ENCODE assay signal across 9 mouse cellular contexts in the genomic region with DNA sequence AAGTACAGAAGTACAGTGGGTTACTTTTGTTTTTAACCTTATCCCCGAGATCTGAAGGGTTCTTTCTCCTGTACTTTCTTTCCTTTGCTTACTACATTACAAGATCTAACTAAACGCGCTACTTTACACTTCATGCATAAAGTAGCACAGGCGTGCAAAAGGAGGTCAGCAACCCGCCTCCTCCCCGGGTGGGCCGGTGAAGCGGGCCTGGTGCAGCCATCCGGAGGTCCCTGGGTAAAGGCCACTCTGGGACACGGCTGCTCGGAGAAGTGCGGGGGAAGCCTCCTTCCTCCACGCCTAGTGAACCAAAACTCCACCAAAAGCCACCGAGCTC. TPM values are rescaled to one million over a fixed set of nuclear protein-coding genes. Genes with fewer than 3 reads are reported as not detected.
DNase-seq lines count a peak whose midpoint lies in the region; ATAC-seq and TF ChIP-seq lines count a peak whose summit lies in the region.
"Had no signal": no experiment of that assay in that cellular context is flagged by ENCODE, and none has a peak within 500 bp of the region (broad histone marks: within the 10 kb centered on the region; RNA-seq: fewer than 3 reads in every experiment).

No protein-coding gene starts in this region.

- no peak for TF ChIP-seq POLR2A in kidney, adult 2 months (IDR thresholded peaks at IDR 0.05; ENCODE audit: low read depth, low read length)

- peak overlapping the region; percentile 66 for H3K4me2 ChIP-seq in hindbrain, embryonic 13.5 days
- H3K4me2 ChIP-seq in midbrain, embryonic 13.5 days (replicated peaks): peak overlapping the region; percentile 68

- no peaks in the 10 kb centered on the region for H3K9me3 ChIP-seq in hindbrain, embryonic 13.5 days
- H3K9me3 ChIP-seq in midbrain, embryonic 13.5 days: no peaks in the 10 kb centered on the region

- WGBS in kidney, adult 2 months: 0% methylated on average over 14 of the region's 14 CpGs
- 1% methylated on average over 14 of the region's 14 CpGs for WGBS in hindbrain, embryonic 13.5 days
- under 1% methylated on average over 14 of the region's 14 CpGs for WGBS in midbrain, embryonic 13.5 days

- peak overlapping the region; percentile 96 for H3K27ac ChIP-seq in kidney, adult 2 months (ENCODE audit: insufficient read depth, low read depth, low read length)
- peak overlapping the region; percentile 96 for H3K27ac ChIP-seq in hindbrain, embryonic 13.5 days
- H3K27ac ChIP-seq in midbrain, embryonic 13.5 days: peak overlapping the region; percentile 94

- H3K27me3 ChIP-seq in kidney, adult 2 months (replicated peaks; ENCODE audit: control insufficient read depth, insufficient read depth, low read length): no peaks in the 10 kb centered on the region
- H3K27me3 ChIP-seq in hindbrain, embryonic 13.5 days: no peaks in the 10 kb centered on the region
- no peaks in the 10 kb centered on the region for H3K27me3 ChIP-seq in midbrain, embryonic 13.5 days

- ATAC-seq in activated CD4-positive, CD25-positive, alpha-beta regulatory T cell, adult 4 months: peak; percentile 51
- ATAC-seq in hindbrain, embryonic 13.5 days (ENCODE audit: low FRiP score): no peak
- no peak for ATAC-seq in midbrain, embryonic 13.5 days

- no peaks in the 10 kb centered on the region for H3K4me1 ChIP-seq in kidney, adult 2 months (ENCODE audit: control insufficient read depth, insufficient read depth, low read length)
- H3K4me1 ChIP-seq in hindbrain, embryonic 13.5 days (replicated peaks): peaks cover 21% of the 10 kb centered on the region
- peaks cover 21% of the 10 kb centered on the region for H3K4me1 ChIP-seq in midbrain, embryonic 13.5 days (replicated peaks)

- H3K9ac ChIP-seq in hindbrain, embryonic 13.5 days: peak overlapping the region; percentile 89
- peak overlapping the region; percentile 83 for H3K9ac ChIP-seq in midbrain, embryonic 13.5 days (replicated peaks)

- no peaks in the 10 kb centered on the region for H3K36me3 ChIP-seq in kidney, adult 2 months (ENCODE audit: control insufficient read depth, insufficient read depth, low read length)
- no peaks in the 10 kb centered on the region for H3K36me3 ChIP-seq in hindbrain, embryonic 13.5 days
- H3K36me3 ChIP-seq in midbrain, embryonic 13.5 days: no peaks in the 10 kb centered on the region

- no peak for TF ChIP-seq CTCF in kidney, adult 2 months (conservative IDR thresholded peaks at IDR 0.05; ENCODE audit: insufficient read depth, insufficient read length, low read depth, low read length)

- H3K4me3 ChIP-seq in kidney, adult 2 months (ENCODE audit: insufficient read depth, low read depth, low read length): peak overlapping the region; percentile 98
- peak overlapping the region; percentile 81 for H3K4me3 ChIP-seq in hindbrain, embryonic 13.5 days
- H3K4me3 ChIP-seq in midbrain, embryonic 13.5 days (replicated peaks): peak overlapping the region; percentile 70

- DNase-seq in kidney, adult 2 months: no peak
- no peak for DNase-seq in kidney, adult 11 months
- no peak for DNase-seq in urinary bladder, postnatal 14 days (ENCODE audit: low spot score)
- no peak for DNase-seq in right cerebral cortex, postnatal 4 days
- DNase-seq in adrenal gland, postnatal 10 days: no peak

RNA-seq across cellular contexts. Expression of gene Ptar1, which starts 0.3 kb away (rescaled TPM):
- polyA plus RNA-seq in kidney, adult 2 months (2012; rRNA removed): 4.4 and 5.6 TPM in 2 replicates
- 10 to 100 TPM in 1 of 2 experiments, 1 to 10 TPM in 1; 9.2 to 10.8 TPM for polyA plus RNA-seq in activated CD4-positive, CD25-positive, alpha-beta regulatory T cell, adult 4 months (2017; shearing (Covaris generic))
- polyA plus RNA-seq in hindbrain, embryonic 13.5 days (2015; fragmentation: Nextera tagmentation; extraction: Ambion mirVana): 4.0 and 4.5 TPM in 2 replicates
- polyA plus RNA-seq in midbrain, embryonic 13.5 days (2015; fragmentation: Nextera tagmentation; extraction: Ambion mirVana): 4.3 and 5.8 TPM in 2 replicates
- total RNA-seq in adrenal gland, postnatal 10 days (2021): 10 to 100 TPM; 25.0 to 27.5 TPM

RNA-seq across cellular contexts. Expression of gene 1700028P14Rik, which starts 34.3 kb away (rescaled TPM):
- polyA plus RNA-seq in kidney, adult 2 months (2012; rRNA removed): not detected in 2 replicates
- not detected for polyA plus RNA-seq in activated CD4-positive, CD25-positive, alpha-beta regulatory T cell, adult 4 months (2017; shearing (Covaris generic))
- 1.4 and 2.5 TPM in 2 replicates for polyA plus RNA-seq in hindbrain, embryonic 13.5 days (2015; fragmentation: Nextera tagmentation; extraction: Ambion mirVana)
- 0.39 and 0.62 TPM in 2 replicates for polyA plus RNA-seq in midbrain, embryonic 13.5 days (2015; fragmentation: Nextera tagmentation; extraction: Ambion mirVana)
- total RNA-seq in adrenal gland, postnatal 10 days (2021): not detected
- total RNA-seq: gastrocnemius, postnatal 10 days had no signal
